8 mouse cellular contexts compared by ENCODE assay signal in genomic region chr10:79783920-79784800, GRCm38 (mm10). TPM values are rescaled to one million over a fixed set of nuclear protein-coding genes. Genes with fewer than 3 reads are reported as not detected.
DNase-seq lines count a peak whose midpoint lies in the region; TF ChIP-seq lines count a peak whose summit lies in the region.

No protein-coding gene starts in this region.

- H3K36me3 ChIP-seq in embryonic facial prominence, embryonic 10.5 days (replicated peaks): no peaks in the 10 kb centered on the region

- DNase-seq in gastrocnemius, adult 2 months: no peak
- DNase-seq in gastrocnemius, postnatal 10 days: no peak
- DNase-seq in right cerebral cortex, postnatal 4 days: peak; percentile 66
- no peak for DNase-seq in right cerebral cortex, adult 2 months (ENCODE audit: low spot score in 2 of 2)
- peak; percentile 70 for DNase-seq in embryonic facial prominence, embryonic 10.5 days (ENCODE audit: low spot score)
- DNase-seq in thymus, postnatal 0 days (ENCODE audit: low spot score): peak; percentile 76
- no peak for DNase-seq in ovary, postnatal 10 days (ENCODE audit: low spot score)
- no peak for DNase-seq in heart, postnatal 14 days

- H3K4me1 ChIP-seq in embryonic facial prominence, embryonic 10.5 days: peaks cover 28% of the 10 kb centered on the region

- no peak overlapping the region for H3K27ac ChIP-seq in gastrocnemius, adult 2 months
- H3K27ac ChIP-seq in embryonic facial prominence, embryonic 10.5 days (replicated peaks): no peak overlapping the region

- WGBS in embryonic facial prominence, embryonic 10.5 days: 39% methylated on average over 27 of the region's 27 CpGs

- intact Hi-C loops in gastrocnemius, adult 2 months (cut with DNase I): loop anchor here (5.0 kb wide), 2 partner anchors 68 to 72 kb away; partner anchors contain the start of gene Ptbp1
- intact Hi-C loops in heart, postnatal 14 days (cut with DNase I): loop anchor here (5.0 kb wide), 1 partner anchor 33 kb away; no protein-coding TSS in a partner anchor

- H3K4me3 ChIP-seq in gastrocnemius, adult 2 months: no peak overlapping the region
- H3K4me3 ChIP-seq in embryonic facial prominence, embryonic 10.5 days: no peak overlapping the region

- TF ChIP-seq CTCF in gastrocnemius, adult 2 months (IDR thresholded peaks at IDR 0.05): peak; percentile 63

- peaks cover 60% of the 10 kb centered on the region for H3K27me3 ChIP-seq in embryonic facial prominence, embryonic 10.5 days (replicated peaks; ENCODE audit: low read depth, poor library complexity, severe bottlenecking)

- no peaks in the 10 kb centered on the region for H3K9me3 ChIP-seq in embryonic facial prominence, embryonic 10.5 days

RNA-seq across cellular contexts. Expression of gene Prss57, which starts 6.6 kb away (rescaled TPM):
- total RNA-seq in gastrocnemius, adult 2 months (2021): not detected
- total RNA-seq in gastrocnemius, postnatal 10 days (2021): under 1 TPM in 1 of 2 experiments, not detected in 1; 0.11 TPM
- polyA plus RNA-seq in embryonic facial prominence, embryonic 10.5 days (2016; fragmentation: Nextera tagmentation; extraction: Ambion mirVana): 0.05 TPM in 1 of 2 replicates, not detected in the other
- polyA plus RNA-seq in thymus, postnatal 0 days (2015; fragmentation: Nextera tagmentation; extraction: Ambion mirVana): 31.6 and 32.5 TPM in 2 replicates
- total RNA-seq in heart, postnatal 14 days (2021): under 1 TPM in 1 of 2 experiments, not detected in 1; 0.51 TPM

RNA-seq across cellular contexts. Expression of gene Fstl3, which starts 7.1 kb away (rescaled TPM):
- total RNA-seq in gastrocnemius, adult 2 months (2021): 1 to 10 TPM; 1.0 to 1.5 TPM
- total RNA-seq in gastrocnemius, postnatal 10 days (2021): 1 to 10 TPM; 1.1 to 1.6 TPM
- polyA plus RNA-seq in embryonic facial prominence, embryonic 10.5 days (2016; fragmentation: Nextera tagmentation; extraction: Ambion mirVana): 1.9 and 2.2 TPM in 2 replicates
- polyA plus RNA-seq in thymus, postnatal 0 days (2015; fragmentation: Nextera tagmentation; extraction: Ambion mirVana): 5.4 and 6.0 TPM in 2 replicates
- total RNA-seq in heart, postnatal 14 days (2021): 1 to 10 TPM; 2.8 to 3.4 TPM

RNA-seq across cellular contexts. Expression of gene Palm, which starts 9.2 kb away (rescaled TPM):
- total RNA-seq in gastrocnemius, adult 2 months (2021): 10 to 100 TPM; 18.1 to 23.0 TPM
- total RNA-seq in gastrocnemius, postnatal 10 days (2021): 10 to 100 TPM; 26.6 to 36.8 TPM
- polyA plus RNA-seq in embryonic facial prominence, embryonic 10.5 days (2016; fragmentation: Nextera tagmentation; extraction: Ambion mirVana): 127 and 129 TPM in 2 replicates
- 50.5 and 51.3 TPM in 2 replicates for polyA plus RNA-seq in thymus, postnatal 0 days (2015; fragmentation: Nextera tagmentation; extraction: Ambion mirVana)
- 10 to 100 TPM; 71.8 to 86.5 TPM for total RNA-seq in heart, postnatal 14 days (2021)

RNA-seq across cellular contexts. Expression of gene Rnf126, which starts 17.4 kb away (rescaled TPM):
- total RNA-seq in gastrocnemius, adult 2 months (2021): 10 to 100 TPM; 46.1 to 53.6 TPM
- total RNA-seq in gastrocnemius, postnatal 10 days (2021): 10 to 100 TPM; 35.2 to 36.1 TPM
- polyA plus RNA-seq in embryonic facial prominence, embryonic 10.5 days (2016; fragmentation: Nextera tagmentation; extraction: Ambion mirVana): 125 and 126 TPM in 2 replicates
- 74.1 and 80.0 TPM in 2 replicates for polyA plus RNA-seq in thymus, postnatal 0 days (2015; fragmentation: Nextera tagmentation; extraction: Ambion mirVana)
- 10 to 100 TPM; 25.9 to 26.7 TPM for total RNA-seq in heart, postnatal 14 days (2021)

RNA-seq across cellular contexts. Expression of gene Fgf22, which starts 29.3 kb away (rescaled TPM):
- total RNA-seq in gastrocnemius, adult 2 months (2021): not detected
- not detected for total RNA-seq in gastrocnemius, postnatal 10 days (2021)
- polyA plus RNA-seq in embryonic facial prominence, embryonic 10.5 days (2016; fragmentation: Nextera tagmentation; extraction: Ambion mirVana): 0.46 TPM in 1 of 2 replicates, not detected in the other
- 0.23 TPM in 1 of 2 replicates, not detected in the other for polyA plus RNA-seq in thymus, postnatal 0 days (2015; fragmentation: Nextera tagmentation; extraction: Ambion mirVana)
- not detected for total RNA-seq in heart, postnatal 14 days (2021)

Comparison
In these comparisons a context has a peak if more than half of its experiments do, and no peak if none do; other contexts are left out.
1. DNase-seq: peak in right cerebral cortex, postnatal 4 days (single experiment), embryonic facial prominence, embryonic 10.5 days (single experiment) and thymus, postnatal 0 days (single experiment); none in gastrocnemius, adult 2 months (single experiment), gastrocnemius, postnatal 10 days (single experiment), right cerebral cortex, adult 2 months (0 of 2), ovary, postnatal 10 days (single experiment) and heart, postnatal 14 days (0 of 2).